Comparison of ENCODE assay signal across 25 mouse cellular contexts in the genomic region with DNA sequence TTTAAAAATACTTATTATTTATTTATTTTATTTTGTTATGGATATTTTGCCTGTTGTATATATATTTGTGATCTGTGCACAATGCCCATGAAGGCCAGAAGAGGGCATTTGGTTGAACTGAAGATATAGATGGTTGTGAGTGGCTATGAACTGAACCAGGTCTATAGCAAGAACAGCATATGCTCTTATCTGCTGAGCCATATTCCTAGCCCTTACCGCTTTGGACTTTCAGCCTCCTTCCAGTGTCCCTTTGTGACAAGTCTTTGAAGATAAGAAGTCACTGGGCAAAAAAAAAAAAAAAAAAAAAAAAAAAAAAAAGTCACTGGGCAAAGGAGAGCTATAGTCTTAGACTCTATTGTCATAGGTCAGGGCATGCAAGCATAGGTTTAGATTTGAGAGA.
DNase-seq lines count a peak whose midpoint lies in the region; ATAC-seq and TF ChIP-seq lines count a peak whose summit lies in the region.
"Had no signal": no experiment of that assay in that cellular context is flagged by ENCODE, and none has a peak within 500 bp of the region (broad histone marks: within the 10 kb centered on the region; RNA-seq: fewer than 3 reads in every experiment).

No protein-coding gene starts in this region.

- peak; percentile 25; the same call in 1 of the 2 replicates for TF ChIP-seq CTCF in midbrain, postnatal 0 days (IDR thresholded peaks at IDR 0.05)
- peak; percentile 21; the same call in 1 of the 2 replicates for TF ChIP-seq CTCF in intestine, postnatal 0 days (IDR thresholded peaks at IDR 0.05; ENCODE audit: low read depth)

- H3K27ac ChIP-seq in midbrain, postnatal 0 days (ENCODE audit: low read depth, low read length): no peak overlapping the region
- no peak overlapping the region for H3K27ac ChIP-seq in midbrain, embryonic 14.5 days (replicated peaks; ENCODE audit: low read depth, low read length)
- no peak overlapping the region for H3K27ac ChIP-seq in intestine, embryonic 15.5 days
- H3K27ac ChIP-seq in intestine, postnatal 0 days (ENCODE audit: low read depth, low read length): no peak overlapping the region
- H3K27ac ChIP-seq: embryonic facial prominence, embryonic 13.5 days; embryonic facial prominence, embryonic 15.5 days; forebrain, embryonic 10.5 days; forebrain, embryonic 12.5 days had no signal

- no peaks in the 10 kb centered on the region for H3K36me3 ChIP-seq in midbrain, postnatal 0 days (ENCODE audit: insufficient read depth, low read length)
- no peaks in the 10 kb centered on the region for H3K36me3 ChIP-seq in midbrain, embryonic 14.5 days (ENCODE audit: control insufficient read depth, insufficient read depth, low read length)
- H3K36me3 ChIP-seq in intestine, embryonic 15.5 days: no peaks in the 10 kb centered on the region
- no peaks in the 10 kb centered on the region for H3K36me3 ChIP-seq in intestine, postnatal 0 days (ENCODE audit: control insufficient read depth, insufficient read depth)
- H3K36me3 ChIP-seq: embryonic facial prominence, embryonic 13.5 days; embryonic facial prominence, embryonic 15.5 days; forebrain, embryonic 10.5 days; forebrain, embryonic 12.5 days had no signal

- no peak overlapping the region for H3K4me3 ChIP-seq in midbrain, postnatal 0 days (ENCODE audit: low read depth, low read length)
- H3K4me3 ChIP-seq in midbrain, embryonic 14.5 days (replicated peaks; ENCODE audit: low read depth, low read length): no peak overlapping the region
- no peak overlapping the region for H3K4me3 ChIP-seq in intestine, embryonic 15.5 days (replicated peaks)
- no peak overlapping the region for H3K4me3 ChIP-seq in intestine, postnatal 0 days (ENCODE audit: low read depth, low read length)
- H3K4me3 ChIP-seq: embryonic facial prominence, embryonic 13.5 days; embryonic facial prominence, embryonic 15.5 days; erythroblast, embryonic 14.5 days; forebrain, embryonic 10.5 days; forebrain, embryonic 12.5 days had no signal

- no peaks in the 10 kb centered on the region for H3K4me1 ChIP-seq in midbrain, postnatal 0 days (ENCODE audit: insufficient read depth, low read length)
- no peaks in the 10 kb centered on the region for H3K4me1 ChIP-seq in midbrain, embryonic 14.5 days (ENCODE audit: control insufficient read depth, insufficient read depth, low read length)
- H3K4me1 ChIP-seq in intestine, embryonic 15.5 days (replicated peaks): no peaks in the 10 kb centered on the region
- H3K4me1 ChIP-seq in intestine, postnatal 0 days (replicated peaks; ENCODE audit: control insufficient read depth, insufficient read depth, low read length): no peaks in the 10 kb centered on the region
- H3K4me1 ChIP-seq: forebrain, embryonic 12.5 days had no signal

- no peak overlapping the region for H3K4me2 ChIP-seq in midbrain, postnatal 0 days (ENCODE audit: low read depth, low read length, poor library complexity, severe bottlenecking)
- no peak overlapping the region for H3K4me2 ChIP-seq in midbrain, embryonic 14.5 days (ENCODE audit: low read length)
- H3K4me2 ChIP-seq in intestine, embryonic 15.5 days (replicated peaks): no peak overlapping the region
- H3K4me2 ChIP-seq in intestine, postnatal 0 days (replicated peaks; ENCODE audit: low read depth): no peak overlapping the region
- H3K4me2 ChIP-seq: embryonic facial prominence, embryonic 13.5 days; embryonic facial prominence, embryonic 15.5 days; forebrain, embryonic 12.5 days had no signal

- no peaks in the 10 kb centered on the region for H3K9me3 ChIP-seq in midbrain, postnatal 0 days (ENCODE audit: low read length)
- no peaks in the 10 kb centered on the region for H3K9me3 ChIP-seq in midbrain, embryonic 14.5 days (ENCODE audit: control insufficient read depth, low read length)
- H3K9me3 ChIP-seq in intestine, embryonic 15.5 days: no peaks in the 10 kb centered on the region
- no peaks in the 10 kb centered on the region for H3K9me3 ChIP-seq in intestine, postnatal 0 days (ENCODE audit: control insufficient read depth)
- H3K9me3 ChIP-seq: embryonic facial prominence, embryonic 13.5 days; embryonic facial prominence, embryonic 15.5 days; forebrain, embryonic 10.5 days; forebrain, embryonic 12.5 days had no signal

- no peaks in the 10 kb centered on the region for H3K27me3 ChIP-seq in midbrain, postnatal 0 days (ENCODE audit: insufficient read depth, low read length)
- no peaks in the 10 kb centered on the region for H3K27me3 ChIP-seq in midbrain, embryonic 14.5 days (ENCODE audit: control insufficient read depth, insufficient read depth, low read length)
- no peaks in the 10 kb centered on the region for H3K27me3 ChIP-seq in intestine, embryonic 15.5 days (replicated peaks)
- no peaks in the 10 kb centered on the region for H3K27me3 ChIP-seq in intestine, postnatal 0 days (replicated peaks; ENCODE audit: control insufficient read depth, insufficient read depth, low read length)
- H3K27me3 ChIP-seq: embryonic facial prominence, embryonic 13.5 days; embryonic facial prominence, embryonic 15.5 days; forebrain, embryonic 12.5 days had no signal

- DNase-seq in heart, adult 11 months: peak; percentile 16
- DNase-seq in heart, postnatal 4 days: no peak
- no peak for DNase-seq in midbrain, postnatal 0 days (ENCODE audit: low spot score)
- DNase-seq in midbrain, embryonic 14.5 days: no peak
- no peak for DNase-seq in urinary bladder, postnatal 14 days (ENCODE audit: low spot score)
- DNase-seq in Muller cell, postnatal 12 days (ENCODE audit: inconsistent ontology term): no peak
- DNase-seq: adrenal gland, adult 8-10 months; adrenal gland, postnatal 14 days; adrenal gland, postnatal 36 days; cerebellum, adult 11-12 months; cerebellum, adult 2 months; cerebellum, adult 9-10 months; cerebellum, postnatal 14 days; cerebellum, postnatal 36 days; embryo, embryonic 11 days had no signal

- WGBS in midbrain, postnatal 0 days: 92% methylated on average over 1 of the region's 1 CpGs
- 93% methylated on average over 1 of the region's 1 CpGs for WGBS in midbrain, embryonic 14.5 days
- 64% methylated on average over 1 of the region's 1 CpGs for WGBS in intestine, embryonic 15.5 days
- 44% methylated on average over 1 of the region's 1 CpGs for WGBS in intestine, postnatal 0 days

- no peak for ATAC-seq in midbrain, postnatal 0 days (ENCODE audit: low FRiP score)
- ATAC-seq in midbrain, embryonic 14.5 days (ENCODE audit: low FRiP score, low TSS enrichment): no peak
- ATAC-seq in intestine, embryonic 15.5 days: 0 out of 2 replicates have a peak, but pooled peaks have one; percentile 36
- peak; percentile 64; the same call in 1 of the 2 replicates for ATAC-seq in intestine, postnatal 0 days
- ATAC-seq: activated CD4-positive, CD25-positive, alpha-beta regulatory T cell, adult 4 months; forebrain, embryonic 14.5 days; forebrain, embryonic 16.5 days had no signal

- no peak overlapping the region for H3K9ac ChIP-seq in midbrain, postnatal 0 days (replicated peaks; ENCODE audit: low read length, poor library complexity, severe bottlenecking)
- H3K9ac ChIP-seq in midbrain, embryonic 14.5 days (replicated peaks; ENCODE audit: low read length): no peak overlapping the region
- H3K9ac ChIP-seq in intestine, embryonic 15.5 days: no peak overlapping the region
- H3K9ac ChIP-seq in intestine, postnatal 0 days (ENCODE audit: low read depth, low read length): no peak overlapping the region
- H3K9ac ChIP-seq: embryonic facial prominence, embryonic 13.5 days; embryonic facial prominence, embryonic 15.5 days; forebrain, embryonic 12.5 days had no signal

Comparison
In these comparisons a context has a peak if more than half of its experiments do, and no peak if none do; other contexts are left out.
1. ATAC-seq: peak in intestine, embryonic 15.5 days (single experiment) and intestine, postnatal 0 days (single experiment); none in midbrain, postnatal 0 days (single experiment) and midbrain, embryonic 14.5 days (single experiment).